Mouse (Mus musculus): ENCODE results near the gene Pdc.
"Not testable (repeated sequence)": the region's sequence is repeated elsewhere in the genome, so short reads cannot be mapped to it uniquely, and the experiment has no call there.

Pdc gene

GRCm38 (mm10) chr1:150319205-150319604 lies at the start of gene Pdc:
TSS of gene Pdc (plus strand) at chr1:150319417.
- no peak for DNase-seq (ENCODE audit: low read depth in 1 of 2, low spot score in 2 of 2)

- not testable (repeated sequence) for DNase-seq (ENCODE audit: low read depth in 1 of 2, low spot score in 2 of 2)
Measured at GRCm38 (mm10) chr1:150294051-150294450, 25.2 kb upstream of the Pdc start.

GRCm38 (mm10) chr1:150307599-150307998 lies 11.6 kb upstream of the Pdc start:
- no peak for DNase-seq (ENCODE audit: low read depth in 1 of 2, low spot score in 2 of 2)

- no peak for DNase-seq (ENCODE audit: low read depth in 1 of 2, low spot score in 2 of 2)
Measured at GRCm38 (mm10) chr1:150335111-150335510, 15.9 kb downstream of the Pdc start.

GRCm38 (mm10) chr1:150360864-150361263 lies 41.6 kb downstream of the Pdc start:
- DNase-seq (ENCODE audit: low read depth in 1 of 2, low spot score in 2 of 2): no peak

GRCm38 (mm10) chr1:150372895-150373294 lies 53.7 kb downstream of the Pdc start:
- no peak for DNase-seq (ENCODE audit: low read depth in 1 of 2, low spot score in 2 of 2)

GRCm38 (mm10) chr1:150374247-150374646 lies 55.0 kb downstream of the Pdc start:
- DNase-seq (ENCODE audit: low read depth in 1 of 2, low spot score in 2 of 2): no peak

Data from monocyte, adult 2 months (primary cell).